Mouse (Mus musculus) G1E (cell line): ENCODE measurements around the gene Rgs3.

Experiments used
- CTCF ChIP-seq: IDR thresholded peaks from 2 replicates; pipeline ENCODE4 v1.5.1; 2012; ENCODE audit warnings: low read depth, low read length, inconsistent platforms, mixed read lengths
- TAL1 ChIP-seq: conservative IDR thresholded peaks from 2 replicates; pipeline ENCODE4 v1.6.1; 2012; ENCODE audit warnings: low read depth, low read length, inconsistent platforms, mixed read lengths

GRCm38 (mm10) chr4:62681467-62681866, 121.8 kb downstream of the Rgs3 start:
- no peak for TF ChIP-seq CTCF
- TF ChIP-seq TAL1, result no peak
